Mouse (Mus musculus) lung, postnatal 10 days (tissue): ENCODE data around the gene Gpr62.

Source experiments
- DNase-seq: peaks from one replicate; pipeline ENCODE4 v3.0.0; 2021

The Gpr62 gene

DNA sequence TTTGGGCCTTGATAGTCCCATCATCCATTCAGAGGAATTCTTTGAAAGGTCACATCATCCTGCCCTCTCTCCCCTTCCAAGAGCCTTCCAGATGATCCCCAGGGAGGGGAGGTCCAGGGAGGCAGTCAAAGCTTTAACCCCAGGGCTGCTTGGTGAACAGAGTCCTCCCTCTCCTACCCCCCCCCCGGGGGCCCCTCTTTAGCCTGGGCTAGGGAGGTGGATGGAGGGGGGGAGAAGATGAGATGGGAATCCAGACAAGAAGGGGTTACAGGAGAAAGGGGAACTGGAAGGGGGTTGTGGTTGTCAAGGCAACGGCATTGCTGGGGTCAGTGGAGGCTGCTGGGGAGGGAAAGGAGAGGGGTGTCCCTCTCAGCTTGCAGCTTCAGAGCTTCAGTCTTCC lies 45.1 kb downstream of the Gpr62 start:
- DNase-seq, result no peak

DNA sequence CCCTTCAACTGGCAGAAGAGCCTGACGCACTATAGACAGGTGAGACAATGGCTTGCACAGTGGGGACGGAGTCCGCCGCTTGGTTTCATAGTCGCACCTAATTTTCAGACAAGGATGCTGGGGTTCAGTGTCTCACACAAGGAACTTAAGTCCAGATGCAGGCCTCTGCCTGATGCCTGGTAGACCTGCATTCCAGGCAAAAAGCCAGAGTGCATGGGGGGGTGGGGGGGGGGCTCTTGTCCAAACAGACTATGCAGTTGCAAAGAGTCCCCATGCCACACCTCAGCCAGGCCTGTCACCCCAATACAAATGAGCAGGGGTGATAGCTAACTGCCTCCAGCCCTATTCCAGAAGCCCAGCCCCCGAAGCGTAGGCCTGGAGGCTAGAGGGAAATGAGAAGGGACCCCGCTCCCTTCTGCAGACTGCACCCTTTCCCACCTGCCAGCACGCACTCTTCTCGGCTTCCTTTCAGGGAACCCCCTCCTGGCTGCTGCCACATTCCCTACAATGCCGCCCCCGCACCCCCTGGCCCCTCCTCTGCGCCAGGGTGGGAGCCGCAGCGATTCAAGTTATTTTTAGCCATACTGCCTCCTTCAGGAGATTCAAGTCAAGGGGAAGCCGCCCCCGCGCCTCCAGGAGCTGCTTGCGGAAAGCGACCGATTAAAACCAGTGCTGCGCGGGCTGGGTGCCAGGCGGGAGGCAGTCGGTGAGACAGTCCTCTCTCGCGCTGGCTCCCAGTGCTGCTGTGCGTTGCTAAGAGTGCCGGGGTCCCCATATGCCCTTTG lies 47.7 kb downstream of the Gpr62 start:
- peak; percentile 90 for DNase-seq

DNA sequence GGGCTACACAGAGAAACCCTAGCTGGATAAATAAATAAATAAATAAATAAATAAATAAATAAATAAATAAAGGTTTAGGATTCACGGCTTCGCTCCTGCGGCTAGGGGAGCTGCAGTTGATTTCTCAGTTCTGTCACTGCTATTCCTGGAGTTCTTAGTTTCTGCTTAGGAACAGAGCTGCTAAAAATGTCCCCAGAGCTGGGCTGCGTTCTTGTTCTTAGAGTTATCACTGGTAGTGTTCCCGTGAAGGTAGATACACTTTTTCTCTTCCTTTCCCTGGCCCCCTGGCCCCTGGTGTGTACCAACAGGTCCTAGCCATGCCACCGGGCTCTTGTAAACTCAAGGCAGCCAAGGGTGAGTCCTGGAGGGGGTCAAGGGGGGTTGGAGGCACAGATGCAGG lies 48.9 kb downstream of the Gpr62 start:
- DNase-seq, result no peak
